Mouse (Mus musculus): ENCODE measurements around the gene Keap1.
"Not testable (repeated sequence)": the region's sequence is repeated elsewhere in the genome, so short reads cannot be mapped to it uniquely, and the experiment has no call there.

Keap1 gene

GRCm38 (mm10) chr9:21196521-21197433, 42.4 kb downstream of the Keap1 start:
- peak in 1 of 2 experiments; percentile 69 for DNase-seq (ENCODE audit: low spot score in 2 of 2)

DNA sequence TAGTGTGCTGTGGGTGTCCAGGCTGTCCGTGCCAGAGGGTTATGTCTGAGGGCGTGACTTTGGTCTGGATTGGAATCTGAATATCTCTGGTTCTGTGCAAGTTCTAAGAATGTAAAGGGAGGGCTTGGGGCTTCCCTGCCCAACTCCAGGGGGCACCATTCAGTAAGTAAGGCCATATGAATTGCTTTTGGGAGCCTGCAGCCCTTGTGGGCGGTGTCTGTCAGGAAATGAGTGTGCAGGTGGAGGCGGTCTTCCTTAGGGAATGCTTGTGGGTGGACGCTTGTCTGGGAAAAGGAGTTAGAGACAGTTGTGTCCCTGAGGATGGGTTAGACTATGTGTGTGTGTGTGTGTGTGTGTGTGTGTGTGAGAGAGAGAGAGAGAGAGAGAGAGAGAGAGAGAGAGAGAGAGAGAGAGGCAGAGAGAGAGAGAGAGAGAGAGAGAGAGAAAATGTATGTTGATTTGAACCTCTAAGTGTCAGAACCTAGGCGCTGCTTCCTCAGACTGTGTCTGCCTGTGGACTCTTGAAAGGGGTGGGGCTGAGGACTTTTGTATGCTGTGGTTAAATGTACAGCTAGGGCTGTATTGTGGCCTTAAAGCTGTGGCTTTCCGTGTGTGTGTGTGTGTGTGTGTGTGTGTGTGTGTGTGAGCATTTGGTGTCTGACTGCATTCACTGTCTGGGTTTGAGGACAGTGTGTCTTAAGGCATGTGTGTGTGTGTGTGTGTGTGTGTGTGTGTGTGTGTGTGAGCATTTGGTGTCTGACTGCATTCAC, 43.2 kb downstream of the Keap1 start:
- DNase-seq (ENCODE audit: low spot score in 2 of 2): not testable (repeated sequence)

GRCm38 (mm10) chr9:21194787-21195493, 44.2 kb downstream of the Keap1 start:
- DNase-seq (ENCODE audit: low spot score in 2 of 2): no peak

DNA sequence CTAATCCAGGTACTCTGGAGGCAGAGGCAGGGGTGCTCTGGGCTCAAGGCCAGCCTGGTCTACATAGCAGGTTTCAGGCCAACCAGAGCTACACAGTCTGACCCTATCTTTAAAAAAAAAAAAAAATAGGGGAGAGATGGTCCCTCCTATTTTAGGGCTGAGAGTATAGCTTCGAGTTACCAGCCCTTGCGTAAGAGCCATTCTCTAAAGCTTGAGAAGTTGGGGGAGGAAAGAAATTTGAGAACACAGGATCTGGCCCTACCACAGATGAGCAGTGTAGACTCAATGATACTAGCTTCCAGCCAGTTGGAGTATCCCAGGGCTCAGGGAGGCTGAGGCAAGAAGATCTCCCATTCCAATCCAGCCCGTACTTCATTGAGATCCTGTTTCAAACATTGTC, 45.4 kb downstream of the Keap1 start:
- no peak for DNase-seq (ENCODE audit: low spot score in 2 of 2)

DNA sequence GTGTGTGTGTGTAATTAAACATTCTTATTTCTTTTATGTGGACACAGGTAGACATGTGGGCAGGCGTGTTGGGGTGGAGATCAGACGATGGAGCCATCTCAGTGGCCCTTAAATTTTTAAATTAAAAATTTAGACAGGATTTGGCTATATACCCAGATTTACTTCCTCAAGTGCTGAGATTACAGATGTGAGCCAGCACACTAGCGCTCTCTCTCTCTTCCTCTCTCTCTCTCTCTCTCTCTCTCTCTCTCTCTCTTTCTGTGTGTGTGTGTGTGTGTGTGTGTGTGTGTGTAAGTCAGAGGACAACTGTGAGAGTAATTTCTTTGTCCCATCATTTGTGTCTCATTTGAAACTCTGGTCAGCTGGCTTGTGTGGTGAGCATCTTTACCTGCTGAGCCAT, 48.5 kb downstream of the Keap1 start:
- DNase-seq (ENCODE audit: low spot score in 2 of 2): no peak

- DNase-seq (ENCODE audit: low spot score in 2 of 2): no peak
These were observed 49.3 kb downstream of the Keap1 start for GRCm38 (mm10) chr9:21189905-21190304.

DNA sequence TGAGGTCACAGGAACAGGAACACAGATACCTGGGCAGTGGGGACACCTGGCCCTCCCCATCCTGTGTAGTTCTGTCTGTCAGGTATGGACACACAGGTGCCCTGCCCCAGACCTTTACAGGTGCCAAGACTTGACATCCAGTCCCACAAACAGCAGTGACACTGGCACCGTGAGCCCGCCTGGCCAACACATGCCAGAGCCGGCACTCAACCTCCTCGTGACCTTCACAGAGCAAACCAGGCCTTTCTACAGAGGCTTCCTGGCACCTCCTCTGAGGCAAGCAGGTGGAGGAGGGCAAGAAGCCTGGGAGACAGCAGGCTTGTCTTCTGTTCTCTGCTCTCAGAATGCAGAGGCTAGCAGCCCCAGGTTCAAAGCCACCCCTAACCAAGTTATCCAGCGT, 53.7 kb downstream of the Keap1 start:
- DNase-seq (ENCODE audit: low spot score in 2 of 2): no peak

DNA sequence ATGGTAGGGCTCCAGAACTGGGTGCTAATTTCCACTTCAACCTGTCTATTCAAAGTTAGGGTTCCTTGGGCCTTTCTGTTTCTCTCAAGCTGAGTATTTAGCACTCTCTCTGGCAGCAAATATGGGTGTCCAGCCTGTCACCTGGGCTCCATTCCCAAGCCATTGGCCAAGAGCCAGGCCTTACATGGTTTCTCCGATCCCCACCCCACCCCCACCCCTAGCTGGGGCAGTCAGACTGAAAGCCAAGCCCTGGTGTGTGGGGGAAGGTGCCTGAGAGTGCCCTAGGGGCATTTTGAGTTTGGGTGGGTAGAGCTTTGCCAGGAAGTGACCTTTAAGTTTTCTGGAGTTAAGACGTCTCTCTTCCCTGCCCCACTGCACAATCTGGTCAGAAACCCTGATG, 54.4 kb downstream of the Keap1 start:
- no peak for DNase-seq (ENCODE audit: low spot score in 2 of 2)

- DNase-seq (ENCODE audit: low spot score in 2 of 2): no peak
These were observed 55.2 kb downstream of the Keap1 start for GRCm38 (mm10) chr9:21183905-21184413.

GRCm38 (mm10) chr9:21183421-21183820, 55.7 kb downstream of the Keap1 start:
- DNase-seq (ENCODE audit: low spot score in 2 of 2): no peak

- DNase-seq (ENCODE audit: low spot score in 2 of 2): no peak
These were observed 57.5 kb downstream of the Keap1 start for GRCm38 (mm10) chr9:21181421-21182220.

GRCm38 (mm10) chr9:21180841-21181240, 58.3 kb downstream of the Keap1 start:
- no peak for DNase-seq (ENCODE audit: low spot score in 2 of 2)

- no peak for DNase-seq (ENCODE audit: low spot score in 2 of 2)
These were observed 58.8 kb downstream of the Keap1 start for GRCm38 (mm10) chr9:21180402-21180801.

Measured in frontal cortex, postnatal 10 days (tissue).